Mouse (Mus musculus) monocyte, adult 2 months (primary cell): ENCODE data around the gene Lpo.
"Not testable (repeated sequence)": the region's sequence is repeated elsewhere in the genome, so short reads cannot be mapped to it uniquely, and the experiment has no call there.

Source experiments
- DNase-seq, 2 experiments: peaks; one replicate each; pipeline ENCODE4 v3.0.0; 2022; ENCODE audit warnings: low spot score in 2 of 2, low read depth in 1 of 2

The Lpo gene

GRCm38 (mm10) chr11:87828239-87828900, at the start of gene Lpo:
TSS of gene Lpo (minus strand) at chr11:87828289.
- DNase-seq: no peak

GRCm38 (mm10) chr11:87875436-87875835, 47.3 kb upstream of the Lpo start, which contains the start of gene Epx:
TSS of gene Epx (minus strand) at chr11:87875536.
- no peak for DNase-seq

GRCm38 (mm10) chr11:87871766-87872165, 43.7 kb upstream of the Lpo start:
- no peak for DNase-seq

- no peak for DNase-seq
Measured at GRCm38 (mm10) chr11:87870096-87870495, 42.0 kb upstream of the Lpo start.

GRCm38 (mm10) chr11:87866891-87867290, 38.8 kb upstream of the Lpo start:
- DNase-seq: not testable (repeated sequence)

- no peak for DNase-seq
Measured at GRCm38 (mm10) chr11:87862805-87863204, 34.7 kb upstream of the Lpo start.

GRCm38 (mm10) chr11:87860426-87860825, 32.3 kb upstream of the Lpo start:
- no peak for DNase-seq

GRCm38 (mm10) chr11:87859273-87859672, 31.2 kb upstream of the Lpo start:
- no peak for DNase-seq

- no peak for DNase-seq
Measured at GRCm38 (mm10) chr11:87854550-87854949, 26.5 kb upstream of the Lpo start.

- no peak for DNase-seq
Measured at GRCm38 (mm10) chr11:87853597-87853954, 25.5 kb upstream of the Lpo start.

- peak; percentile 67 to 79 for DNase-seq
Measured at GRCm38 (mm10) chr11:87852690-87853596, 24.9 kb upstream of the Lpo start, which contains the start of gene Mks1. TSS of gene Mks1 (plus strand) at chr11:87853215.

- no peak for DNase-seq
Measured at GRCm38 (mm10) chr11:87847884-87848283, 19.8 kb upstream of the Lpo start.

- no peak for DNase-seq
Measured at GRCm38 (mm10) chr11:87846968-87847600, 19.0 kb upstream of the Lpo start.

- no peak for DNase-seq
Measured at GRCm38 (mm10) chr11:87841436-87841835, 13.3 kb upstream of the Lpo start.

GRCm38 (mm10) chr11:87840676-87841075, 12.6 kb upstream of the Lpo start:
- DNase-seq: no peak

- no peak for DNase-seq
Measured at GRCm38 (mm10) chr11:87821502-87821901, 6.6 kb downstream of the Lpo start.

- DNase-seq: no peak
Measured at GRCm38 (mm10) chr11:87817443-87817773, 10.7 kb downstream of the Lpo start.

GRCm38 (mm10) chr11:87816707-87817442, 11.2 kb downstream of the Lpo start:
- no peak for DNase-seq

- DNase-seq: no peak
Measured at GRCm38 (mm10) chr11:87814831-87815230, 13.3 kb downstream of the Lpo start.

GRCm38 (mm10) chr11:87811396-87811795, 16.7 kb downstream of the Lpo start:
- no peak for DNase-seq

- DNase-seq: no peak
Measured at GRCm38 (mm10) chr11:87808236-87808635, 19.9 kb downstream of the Lpo start.
